Mouse (Mus musculus): Measurements from ENCODE around the gene Rnf217. TPM values are rescaled to one million over a fixed set of nuclear protein-coding genes. Genes with fewer than 3 reads are reported as not detected.

Gene Rnf217
- polyA plus RNA-seq (2015; fragmentation: Nextera tagmentation; extraction: Ambion mirVana): 1.6 TPM in 2 replicates

DNA sequence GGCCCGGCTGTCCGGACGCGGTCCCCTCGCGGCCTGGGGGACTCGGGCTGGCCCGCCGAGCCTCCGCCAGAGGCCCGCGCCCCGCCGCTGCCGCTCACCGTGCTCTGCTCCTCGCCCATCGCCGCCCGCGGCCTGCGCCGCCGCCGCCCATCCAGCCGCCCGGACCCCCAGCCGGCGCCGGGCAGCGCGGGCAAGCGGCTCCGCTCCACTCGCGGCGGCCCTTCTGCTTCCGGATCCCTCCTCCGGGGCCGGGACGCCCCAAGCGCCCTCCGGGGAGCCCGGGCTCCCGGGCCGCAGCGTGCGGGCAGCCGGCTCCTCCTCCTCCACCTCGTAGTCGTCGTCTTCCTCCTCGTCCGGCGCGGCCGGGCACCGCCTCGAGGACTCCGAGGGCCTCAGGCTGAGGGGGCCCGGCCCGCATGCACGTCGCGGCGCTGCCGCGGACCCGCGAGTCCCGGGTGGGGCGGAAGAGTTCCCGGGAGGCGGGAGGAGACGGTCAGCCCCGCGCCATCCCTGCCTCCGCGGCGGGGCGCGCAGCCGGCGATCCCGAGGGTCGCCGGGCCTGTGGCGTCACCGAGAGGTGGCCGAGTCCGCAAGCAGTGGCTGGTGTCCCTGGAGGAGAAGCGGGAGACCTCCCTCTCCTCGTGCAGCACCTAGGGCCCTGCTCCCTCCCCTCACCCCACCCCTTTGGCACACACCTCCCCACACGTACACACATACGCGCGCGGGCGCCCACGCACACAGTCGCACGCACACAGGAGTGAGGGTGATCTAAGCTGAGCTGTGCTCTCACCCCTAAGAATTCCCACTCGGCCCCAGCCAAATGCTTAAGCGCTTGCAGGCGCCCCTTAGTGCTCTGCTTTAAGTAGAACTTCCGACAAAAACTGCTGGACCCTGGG, at the start of gene Rnf217:
Gene Rnf217 (minus strand): TSS at position 119 of the 896 bp plus-strand sequence.
- Histone ChIP-seq H3K4me2 (ENCODE audit: low read length) (peak within 1 kb of the TSS; percentile 81), H3K36me3 (ENCODE audit: control insufficient read depth, insufficient read depth, low read length) (no peaks in the 10 kb centered on the region), H3K9me3 (ENCODE audit: control insufficient read depth, low read length) (no peaks in the 10 kb centered on the region), H3K4me1 (ENCODE audit: control insufficient read depth, insufficient read depth, low read depth, low read length) (peaks cover 20% of the 10 kb centered on the region), H3K9ac (ENCODE audit: low read depth, low read length) (peak within 1 kb of the TSS; percentile 100), H3K27ac (ENCODE audit: low read depth, low read length) (peak within 1 kb of the TSS; percentile 82), H3K4me3 (ENCODE audit: low read length) (peak within 1 kb of the TSS; percentile 96), H3K27me3 (replicated peaks; ENCODE audit: control insufficient read depth, insufficient read depth, low read length) (no peaks in the 10 kb centered on the region)
- peak; percentile 91 for ATAC-seq
- WGBS: under 1% methylated on average over 58 of the region's 106 CpGs

DNA sequence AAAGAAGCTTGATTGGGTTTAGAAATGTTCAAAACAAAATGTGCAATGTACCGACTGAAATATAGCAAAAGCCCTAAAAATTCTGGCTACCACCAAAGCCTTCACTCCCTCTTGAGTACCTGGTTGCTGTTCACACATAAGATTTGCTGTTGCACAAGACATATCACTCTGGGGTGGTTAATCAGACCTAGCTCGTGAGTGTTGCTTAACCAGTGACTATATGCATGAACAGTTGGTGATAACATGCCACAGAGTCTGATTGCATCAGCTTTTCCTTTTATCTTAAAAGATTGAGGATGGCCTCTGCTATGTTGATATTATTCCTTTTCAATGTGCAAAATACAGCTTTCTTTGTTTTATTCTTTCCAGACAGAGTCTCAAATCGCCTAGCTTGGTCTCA, 38.3 kb upstream of the Rnf217 start:
- H3K4me2 ChIP-seq (ENCODE audit: low read length): no peak overlapping the region
- H3K27ac ChIP-seq (ENCODE audit: low read depth, low read length): no peak overlapping the region
- H3K9me3 ChIP-seq (ENCODE audit: control insufficient read depth, low read length): no peaks in the 10 kb centered on the region
- H3K9ac ChIP-seq (ENCODE audit: low read depth, low read length): no peak overlapping the region
- WGBS: 88% methylated on average over 3 of the region's 3 CpGs
- no peak for ATAC-seq
- H3K4me3 ChIP-seq (ENCODE audit: low read length): no peak overlapping the region
- no peaks in the 10 kb centered on the region for H3K4me1 ChIP-seq (ENCODE audit: control insufficient read depth, insufficient read depth, low read depth, low read length)
- no peaks in the 10 kb centered on the region for H3K27me3 ChIP-seq (replicated peaks; ENCODE audit: control insufficient read depth, insufficient read depth, low read length)
- H3K36me3 ChIP-seq (ENCODE audit: control insufficient read depth, insufficient read depth, low read length): no peaks in the 10 kb centered on the region

GRCm38 (mm10) chr10:31646083-31646482, 37.1 kb upstream of the Rnf217 start:
- no peaks in the 10 kb centered on the region for H3K4me1 ChIP-seq (ENCODE audit: control insufficient read depth, insufficient read depth, low read depth, low read length)
- H3K27me3 ChIP-seq (replicated peaks; ENCODE audit: control insufficient read depth, insufficient read depth, low read length): no peaks in the 10 kb centered on the region
- no peak overlapping the region for H3K9ac ChIP-seq (ENCODE audit: low read depth, low read length)
- no peak for ATAC-seq
- H3K27ac ChIP-seq (ENCODE audit: low read depth, low read length): no peak overlapping the region
- WGBS: 31% methylated on average over 1 of the region's 1 CpGs
- H3K4me2 ChIP-seq (ENCODE audit: low read length): no peak overlapping the region
- H3K9me3 ChIP-seq (ENCODE audit: control insufficient read depth, low read length): no peaks in the 10 kb centered on the region
- H3K36me3 ChIP-seq (ENCODE audit: control insufficient read depth, insufficient read depth, low read length): no peaks in the 10 kb centered on the region
- no peak overlapping the region for H3K4me3 ChIP-seq (ENCODE audit: low read length)

DNA sequence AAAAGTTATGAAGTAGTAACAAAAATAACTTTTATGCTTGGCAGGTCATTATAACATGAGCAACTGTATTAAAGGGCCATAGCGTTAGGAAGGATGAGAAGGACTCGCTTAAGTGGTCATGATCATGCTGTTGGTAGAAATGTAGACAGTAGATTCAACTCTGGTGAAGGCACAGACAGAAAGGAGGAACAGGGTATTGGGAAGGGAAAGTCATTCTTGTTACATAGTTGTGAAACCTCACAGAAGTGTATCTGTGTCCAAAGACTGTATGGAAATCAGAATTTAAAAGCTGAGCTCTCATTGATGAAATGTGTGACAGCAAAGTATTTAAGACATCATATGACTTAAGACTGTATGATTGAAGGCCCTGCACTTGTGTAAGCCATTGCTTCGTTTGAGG, 26.1 kb upstream of the Rnf217 start:
- WGBS: 87% methylated on average over 3 of the region's 3 CpGs
- H3K4me3 ChIP-seq (ENCODE audit: low read length): no peak overlapping the region
- H3K27ac ChIP-seq (ENCODE audit: low read depth, low read length): no peak overlapping the region
- no peaks in the 10 kb centered on the region for H3K9me3 ChIP-seq (ENCODE audit: control insufficient read depth, low read length)
- ATAC-seq: no peak
- H3K9ac ChIP-seq (ENCODE audit: low read depth, low read length): no peak overlapping the region
- H3K27me3 ChIP-seq (replicated peaks; ENCODE audit: control insufficient read depth, insufficient read depth, low read length): no peaks in the 10 kb centered on the region
- H3K36me3 ChIP-seq (ENCODE audit: control insufficient read depth, insufficient read depth, low read length): no peaks in the 10 kb centered on the region
- H3K4me1 ChIP-seq (ENCODE audit: control insufficient read depth, insufficient read depth, low read depth, low read length): peaks cover 2% of the 10 kb centered on the region; the same call in 1 of the 2 replicates
- H3K4me2 ChIP-seq (ENCODE audit: low read length): no peak overlapping the region

- no peak overlapping the region for H3K4me3 ChIP-seq (ENCODE audit: low read length)
- no peak overlapping the region for H3K4me2 ChIP-seq (ENCODE audit: low read length)
- H3K36me3 ChIP-seq (ENCODE audit: control insufficient read depth, insufficient read depth, low read length): no peaks in the 10 kb centered on the region
- peaks cover 2% of the 10 kb centered on the region; the same call in 1 of the 2 replicates for H3K4me1 ChIP-seq (ENCODE audit: control insufficient read depth, insufficient read depth, low read depth, low read length)
- no peak overlapping the region for H3K9ac ChIP-seq (ENCODE audit: low read depth, low read length)
- no peaks in the 10 kb centered on the region for H3K27me3 ChIP-seq (replicated peaks; ENCODE audit: control insufficient read depth, insufficient read depth, low read length)
- H3K27ac ChIP-seq (ENCODE audit: low read depth, low read length): no peak overlapping the region
- 57% methylated on average over 1 of the region's 1 CpGs for WGBS
- no peak for ATAC-seq
- H3K9me3 ChIP-seq (ENCODE audit: control insufficient read depth, low read length): no peaks in the 10 kb centered on the region
These were observed 23.0 kb upstream of the Rnf217 start for GRCm38 (mm10) chr10:31632005-31632404.

GRCm38 (mm10) chr10:31615355-31615754, 6.4 kb upstream of the Rnf217 start:
- 41% methylated on average over 2 of the region's 2 CpGs for WGBS
- Histone ChIP-seq H3K9ac (ENCODE audit: low read depth, low read length) (no peak overlapping the region), H3K9me3 (ENCODE audit: control insufficient read depth, low read length) (no peaks in the 10 kb centered on the region), H3K4me3 (ENCODE audit: low read length) (no peak overlapping the region), H3K4me1 (ENCODE audit: control insufficient read depth, insufficient read depth, low read depth, low read length) (no peaks in the 10 kb centered on the region), H3K4me2 (ENCODE audit: low read length) (no peak overlapping the region), H3K36me3 (ENCODE audit: control insufficient read depth, insufficient read depth, low read length) (no peaks in the 10 kb centered on the region), H3K27me3 (replicated peaks; ENCODE audit: control insufficient read depth, insufficient read depth, low read length) (no peaks in the 10 kb centered on the region), H3K27ac (ENCODE audit: low read depth, low read length) (no peak overlapping the region)
- no peak for ATAC-seq

GRCm38 (mm10) chr10:31614111-31614510, 5.1 kb upstream of the Rnf217 start:
- Histone ChIP-seq H3K4me1 (ENCODE audit: control insufficient read depth, insufficient read depth, low read depth, low read length) (no peaks in the 10 kb centered on the region), H3K9me3 (ENCODE audit: control insufficient read depth, low read length) (no peaks in the 10 kb centered on the region), H3K27me3 (replicated peaks; ENCODE audit: control insufficient read depth, insufficient read depth, low read length) (no peaks in the 10 kb centered on the region), H3K27ac (ENCODE audit: low read depth, low read length) (no peak overlapping the region), H3K9ac (ENCODE audit: low read depth, low read length) (no peak overlapping the region), H3K4me3 (ENCODE audit: low read length) (no peak overlapping the region), H3K36me3 (ENCODE audit: control insufficient read depth, insufficient read depth, low read length) (no peaks in the 10 kb centered on the region), H3K4me2 (ENCODE audit: low read length) (no peak overlapping the region)
- no peak for ATAC-seq
- WGBS: 88% methylated on average over 1 of the region's 1 CpGs

DNA sequence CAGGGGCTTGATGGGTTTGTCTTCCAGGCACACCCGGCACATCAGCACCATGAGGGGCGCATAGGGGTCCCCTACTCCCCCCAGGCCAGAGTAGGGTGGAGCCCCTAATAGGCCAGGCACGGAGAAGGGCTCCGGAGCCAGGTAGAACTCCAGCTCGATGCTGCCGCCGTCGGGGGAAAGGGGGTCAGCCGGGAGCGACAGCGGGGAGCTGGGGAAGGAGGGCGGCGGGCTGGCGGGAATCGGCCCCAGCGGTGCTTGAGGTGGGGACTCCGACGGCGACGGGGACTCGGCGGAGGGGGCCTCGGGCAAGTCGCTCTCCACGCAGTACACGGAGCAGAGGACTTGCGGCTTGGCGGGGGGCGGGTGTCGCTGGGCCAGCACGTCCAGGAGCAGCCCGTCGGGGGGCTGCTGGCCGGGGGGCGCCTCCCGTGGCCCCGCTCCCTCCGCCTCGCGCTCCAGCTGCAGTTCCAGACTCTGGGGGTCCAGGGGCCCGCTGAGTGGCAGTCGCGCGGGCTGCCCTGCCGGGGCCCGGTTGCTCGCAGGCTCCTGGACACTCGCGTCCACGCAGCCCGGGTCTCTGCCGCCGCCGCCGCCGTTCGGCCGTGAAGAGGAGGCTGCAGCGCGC, 431 bp downstream of the Rnf217 start:
- Histone ChIP-seq H3K4me2 (ENCODE audit: low read length) (peak overlapping the region; percentile 81), H3K27ac (ENCODE audit: low read depth, low read length) (peak overlapping the region; percentile 82), H3K4me3 (ENCODE audit: low read length) (peak overlapping the region; percentile 96), H3K36me3 (ENCODE audit: control insufficient read depth, insufficient read depth, low read length) (no peaks in the 10 kb centered on the region), H3K9ac (ENCODE audit: low read depth, low read length) (peak overlapping the region; percentile 100), H3K4me1 (ENCODE audit: control insufficient read depth, insufficient read depth, low read depth, low read length) (peaks cover 20% of the 10 kb centered on the region), H3K27me3 (replicated peaks; ENCODE audit: control insufficient read depth, insufficient read depth, low read length) (no peaks in the 10 kb centered on the region), H3K9me3 (ENCODE audit: control insufficient read depth, low read length) (no peaks in the 10 kb centered on the region)
- ATAC-seq: peak; percentile 54
- 1% methylated on average over 29 of the region's 60 CpGs for WGBS
